Mouse (Mus musculus): ENCODE data around the gene Scp2. TPM values are rescaled to one million over a fixed set of nuclear protein-coding genes. Genes with fewer than 3 reads are reported as not detected.
"Not testable (repeated sequence)": the region's sequence is repeated elsewhere in the genome, so short reads cannot be mapped to it uniquely, and the experiment has no call there.

The Scp2 gene
- total RNA-seq, 2 experiments from 2014 or later: 205 to 345 TPM

DNA sequence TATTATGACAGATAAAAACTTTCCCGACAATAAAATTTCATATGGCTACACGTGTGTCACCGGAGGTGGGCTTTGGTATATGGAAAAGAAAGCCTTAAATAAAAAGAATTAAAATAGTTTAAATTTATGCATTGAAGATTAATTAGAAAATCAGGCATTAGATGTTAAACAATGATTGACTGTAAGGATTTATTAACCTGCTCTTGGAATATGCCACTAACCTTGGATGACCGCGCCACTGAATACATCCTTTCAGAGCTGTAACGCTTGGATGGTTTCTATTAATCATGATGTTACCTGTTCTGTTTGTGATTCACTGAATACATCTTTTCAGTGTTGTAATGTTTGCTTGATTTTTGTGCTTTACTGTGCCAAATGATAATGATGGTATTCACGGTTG, 35.1 kb downstream of the Scp2 start:
- no peak for ATAC-seq (replicated peaks; ENCODE audit: poor library complexity)

- ATAC-seq (replicated peaks; ENCODE audit: poor library complexity): no peak
Observed at GRCm38 (mm10) chr4:108096345-108096744, 48.5 kb downstream of the Scp2 start, which contains the start of gene Podn. Gene Podn, minus strand, starts transcription at chr4:108096445.

- ATAC-seq (replicated peaks; ENCODE audit: poor library complexity): no peak
Observed at GRCm38 (mm10) chr4:108092741-108093397, 51.9 kb downstream of the Scp2 start.

- no peak for ATAC-seq (replicated peaks; ENCODE audit: poor library complexity)
Observed at GRCm38 (mm10) chr4:108083993-108084392, 60.8 kb downstream of the Scp2 start.

- ATAC-seq (replicated peaks; ENCODE audit: poor library complexity): no peak
Observed at GRCm38 (mm10) chr4:108083032-108083735, 61.6 kb downstream of the Scp2 start.

DNA sequence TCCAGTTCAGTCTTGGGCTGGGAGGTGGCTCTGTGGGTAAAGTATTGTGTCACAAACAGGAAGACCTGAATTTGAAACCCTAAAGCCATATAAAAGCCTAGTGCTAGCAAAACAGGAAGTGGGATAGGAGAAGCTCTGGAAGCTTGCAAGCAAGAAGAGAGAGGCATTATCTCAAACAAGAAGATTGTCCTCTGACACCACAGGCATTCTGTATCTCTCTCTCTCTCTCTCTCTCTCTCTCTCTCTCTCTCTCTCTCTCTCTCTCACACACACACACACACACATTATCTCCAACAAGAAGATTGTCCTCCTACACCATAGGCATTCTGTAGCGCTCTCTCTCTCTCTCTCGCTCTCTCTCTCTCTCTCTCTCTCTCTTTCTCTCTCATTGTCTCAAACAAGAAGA, 62.4 kb downstream of the Scp2 start:
- peak; percentile 90 for ATAC-seq (replicated peaks; ENCODE audit: poor library complexity)

DNA sequence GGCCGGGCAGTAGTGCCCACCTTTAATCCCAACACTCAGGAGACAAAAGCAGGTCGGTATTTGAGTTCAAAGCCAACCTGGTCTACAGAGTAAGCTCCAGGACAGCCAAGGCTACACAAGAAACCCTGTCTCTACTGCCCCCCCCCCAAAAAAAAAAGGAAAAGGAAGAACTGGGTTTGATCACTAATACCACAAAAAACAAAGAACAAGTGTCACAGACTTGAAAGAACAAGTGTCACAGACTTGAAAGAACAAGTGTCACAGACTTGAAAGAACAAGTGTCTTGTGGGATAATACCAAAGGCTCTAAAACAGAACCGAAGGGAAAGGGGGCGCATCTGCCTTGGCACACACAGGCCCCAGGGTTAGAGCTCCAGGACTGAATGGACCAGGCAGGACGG, 63.9 kb downstream of the Scp2 start:
- no peak for ATAC-seq (replicated peaks; ENCODE audit: poor library complexity)

DNA sequence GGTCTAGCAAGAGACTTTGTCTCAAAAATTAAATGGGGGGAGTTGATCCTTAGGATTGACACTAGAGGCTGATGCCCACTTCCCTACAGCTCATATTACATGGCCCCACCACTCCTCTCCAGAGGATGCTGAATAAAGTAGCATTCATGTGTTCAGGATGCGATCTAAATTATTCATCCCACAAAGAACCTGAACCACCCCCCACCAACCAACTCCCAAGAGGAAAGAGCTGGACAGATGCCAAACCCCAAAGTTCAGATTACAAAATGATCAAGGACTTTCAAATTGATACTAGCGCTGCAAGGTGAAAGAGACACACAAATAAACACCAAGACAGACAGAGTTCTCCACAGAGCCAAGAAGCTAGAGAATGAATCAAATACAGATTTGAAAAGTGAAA, 65.0 kb downstream of the Scp2 start:
- no peak for ATAC-seq (replicated peaks; ENCODE audit: poor library complexity)

DNA sequence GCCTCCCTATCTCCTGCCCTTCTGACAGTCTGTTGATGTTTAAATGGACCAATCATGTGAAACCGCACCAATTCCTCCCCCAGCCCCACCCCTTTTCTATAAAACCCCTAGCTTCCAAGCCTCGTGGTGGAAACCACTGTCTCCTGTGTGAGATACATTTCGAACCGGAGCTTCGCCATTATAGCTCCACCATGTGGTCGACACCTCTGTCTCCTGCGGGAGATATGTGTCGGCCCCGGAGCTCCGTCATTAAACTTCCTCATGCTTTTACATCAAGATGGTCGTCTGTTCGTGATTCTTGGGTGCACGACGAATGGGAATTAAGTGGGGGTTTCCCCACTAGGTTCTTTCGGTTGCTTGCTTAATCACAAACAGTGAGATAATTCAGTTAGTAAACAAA, 65.6 kb downstream of the Scp2 start:
- not testable (repeated sequence) for ATAC-seq (replicated peaks; ENCODE audit: poor library complexity)

- ATAC-seq (replicated peaks; ENCODE audit: poor library complexity): no peak
Observed at GRCm38 (mm10) chr4:108077224-108077955, 67.4 kb downstream of the Scp2 start.

GRCm38 (mm10) chr4:108074204-108074823, 70.5 kb downstream of the Scp2 start:
- ATAC-seq (replicated peaks; ENCODE audit: poor library complexity): 0 out of 2 replicates have a peak, but pooled peaks have one; percentile 29

GRCm38 (mm10) chr4:108072086-108072485, 72.7 kb downstream of the Scp2 start:
- ATAC-seq (replicated peaks; ENCODE audit: poor library complexity): no peak

- peak; percentile 99 for ATAC-seq (replicated peaks; ENCODE audit: poor library complexity)
Observed at GRCm38 (mm10) chr4:108071235-108071901, 73.4 kb downstream of the Scp2 start.

- no peak for ATAC-seq (replicated peaks; ENCODE audit: poor library complexity)
Observed at GRCm38 (mm10) chr4:108070723-108071122, 74.1 kb downstream of the Scp2 start.

DNA sequence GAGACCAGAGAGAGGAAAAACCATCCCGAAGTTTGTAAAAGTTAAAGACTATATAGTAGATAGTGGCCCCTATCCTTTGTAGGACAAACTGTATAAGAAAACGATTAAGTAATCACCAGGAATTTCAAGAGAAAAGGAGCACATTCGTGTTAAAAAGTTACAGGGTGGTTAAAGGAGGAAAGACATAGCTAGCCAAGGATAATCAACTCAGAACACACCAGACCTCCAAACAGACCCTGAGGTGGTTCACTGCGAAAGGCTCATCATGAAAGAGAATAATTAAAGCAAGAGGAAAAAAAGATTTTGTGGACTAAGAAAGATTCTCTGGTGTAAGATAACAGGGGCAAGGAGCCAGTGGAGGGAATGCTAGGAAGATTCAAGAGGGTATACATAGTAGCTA, 74.5 kb downstream of the Scp2 start:
- no peak for ATAC-seq (replicated peaks; ENCODE audit: poor library complexity)

DNA sequence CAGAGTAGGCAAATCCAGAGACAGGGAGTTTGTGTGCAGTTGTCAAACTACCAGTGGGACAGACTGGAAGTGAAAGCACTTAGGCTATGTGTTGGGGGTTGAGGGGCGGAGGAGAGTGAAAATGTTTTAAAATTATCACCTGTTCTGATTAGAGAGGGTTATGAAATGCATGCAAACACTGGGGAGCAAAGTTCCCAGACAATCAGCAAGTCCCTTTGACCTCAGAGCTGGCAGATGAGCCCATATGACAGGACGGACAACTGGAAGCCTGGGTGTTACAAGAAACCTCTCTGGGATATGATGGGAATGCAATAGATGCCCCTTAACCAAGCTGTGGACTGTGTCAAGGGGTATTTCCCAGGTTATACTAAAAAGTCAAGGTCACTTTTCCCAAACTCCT, 76.7 kb downstream of the Scp2 start:
- no peak for ATAC-seq (replicated peaks; ENCODE audit: poor library complexity)

DNA sequence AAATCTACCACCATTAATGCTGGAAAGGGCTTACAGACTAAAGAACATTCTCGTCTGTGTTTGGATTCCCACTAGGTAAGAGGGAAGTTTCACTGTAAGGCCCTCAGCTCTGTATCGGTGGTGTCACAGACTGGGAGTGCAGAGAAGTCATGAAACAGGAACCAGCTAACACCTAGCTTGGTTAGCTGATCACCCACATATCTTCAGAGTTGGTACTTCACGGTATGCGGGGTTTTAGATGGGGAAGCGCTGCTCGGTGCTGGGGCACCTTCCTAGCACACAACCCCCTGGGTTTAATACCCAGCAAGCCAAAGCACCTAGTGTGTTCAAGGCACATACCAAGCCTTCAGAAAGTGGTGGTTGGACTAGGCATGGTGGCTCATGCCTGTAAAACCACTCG, 77.5 kb downstream of the Scp2 start:
- no peak for ATAC-seq (replicated peaks; ENCODE audit: poor library complexity)

- no peak for ATAC-seq (replicated peaks; ENCODE audit: poor library complexity)
Observed at GRCm38 (mm10) chr4:108066569-108066968, 78.2 kb downstream of the Scp2 start.

- ATAC-seq (replicated peaks; ENCODE audit: poor library complexity): peak; percentile 66
Observed at GRCm38 (mm10) chr4:108065176-108065844, 79.5 kb downstream of the Scp2 start.

- no peak for ATAC-seq (replicated peaks; ENCODE audit: poor library complexity)
Observed at GRCm38 (mm10) chr4:108063616-108064015, 81.2 kb downstream of the Scp2 start.
